Mouse (Mus musculus) forebrain, postnatal 0 days (tissue): Measurements from ENCODE around the gene Akap5. TPM values are rescaled to one million over a fixed set of nuclear protein-coding genes. Genes with fewer than 3 reads are reported as not detected.

ENCODE experiments used
- ATAC-seq: fragments of 200-750 bp; cut with Nextera tagmentation; 2 replicates; pipeline ENCODE4 v1.8.0; 2017; ENCODE audit warnings: mild to moderate bottlenecking, moderate library complexity
- DNase-seq: peaks from one replicate; pipeline ENCODE4 v3.0.0-alpha.2; 2015
- H3K27ac ChIP-seq: fragments of 300-500 bp; sonication (generic); 2 replicates; pipeline ENCODE4 v1.5.1; 2014; ENCODE audit warnings: low read depth, mild to moderate bottlenecking, antibody characterized with exemption, low read length, moderate library complexity, mixed read lengths
- H3K27me3 ChIP-seq: fragments of 300-500 bp; sonication (generic); 2 replicates; pipeline ENCODE4 v1.6.1; 2014; ENCODE audit warnings: mild to moderate bottlenecking, low read length, mixed read lengths; ENCODE audit not compliant: insufficient read depth
- H3K36me3 ChIP-seq: fragments of 300-500 bp; sonication (generic); 2 replicates; pipeline ENCODE4 v1.6.1; 2014; ENCODE audit warnings: mild to moderate bottlenecking, moderate library complexity; ENCODE audit not compliant: insufficient read depth
- H3K4me1 ChIP-seq: fragments of 300-500 bp; sonication (generic); 2 replicates; pipeline ENCODE4 v1.6.1; 2014; ENCODE audit warnings: antibody characterized with exemption; ENCODE audit not compliant: insufficient read depth
- H3K4me2 ChIP-seq: fragments of 300-500 bp; sonication (generic); 2 replicates; pipeline ENCODE4 v1.6.1; 2014; ENCODE audit warnings: low read depth, mild to moderate bottlenecking, moderate library complexity
- H3K4me3 ChIP-seq: fragments of 300-500 bp; sonication (generic); 2 replicates; pipeline ENCODE4 v1.5.1; 2014; ENCODE audit warnings: low read depth, low read length, mixed read lengths
- H3K9ac ChIP-seq: fragments of 300-500 bp; sonication (generic); 2 replicates; pipeline ENCODE4 v1.6.1; 2014; ENCODE audit warnings: mild to moderate bottlenecking
- H3K9me3 ChIP-seq: fragments of 300-500 bp; sonication (generic); 2 replicates; pipeline ENCODE4 v1.6.1; 2016; ENCODE audit warnings: low read length
- CTCF ChIP-seq: sonication (generic); IDR thresholded peaks from 2 replicates; pipeline ENCODE4 v1.5.1; 2016; ENCODE audit warnings: antibody characterized with exemption, control low read depth, low read depth
- WGBS: fragments of 180-500 bp; shearing (Covaris S2); extraction: QIAGEN DNeasy Blood & Tissue Kit; methylation state at CpG from one replicate; pipeline ENCODE4 v1.1.7; 2014; 5-methylcytosine and 5-hydroxymethylcytosine counted together
- polyA plus RNA-seq: library from polyadenylated mRNA; unstranded; fragments of >200 nt; fragmentation: Nextera tagmentation; extraction: Ambion mirVana; gene quantifications from 2 replicates; pipeline ENCODE4 v1.2.1, GENCODE M21; 2015
- total RNA-seq: library from RNA; depleted of rRNA; stranded (reverse); fragments of >200 nt; gene quantifications from 2 replicates; pipeline ENCODE4 v1.2.3, GENCODE M21; 2014; rRNA removed

Gene Akap5
- total and polyA plus RNA-seq, 2 experiments from 2014 or later: 11.0 to 24.7 TPM

DNA sequence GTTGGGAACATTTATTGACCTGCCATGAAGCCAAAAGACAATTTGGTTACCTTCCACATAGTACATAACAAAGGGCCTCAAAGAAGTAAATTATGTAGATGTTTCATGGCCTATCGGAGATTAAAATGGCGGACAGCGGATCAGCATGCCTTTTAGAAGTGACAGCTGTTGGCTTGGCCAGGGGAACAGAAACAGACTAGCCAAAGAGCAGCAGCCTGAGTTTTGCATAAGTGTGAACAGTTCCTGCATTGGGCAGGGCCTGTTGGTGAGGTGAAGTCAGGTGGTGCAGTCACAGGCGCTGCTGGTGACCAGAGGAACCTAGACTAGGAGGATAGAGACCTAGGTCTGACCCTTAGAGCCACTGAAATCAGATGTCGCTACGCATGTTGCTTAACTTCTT is 52.4 kb downstream of the Akap5 start:
- 93% methylated on average over 6 of the region's 6 CpGs for WGBS
- Histone ChIP-seq H3K4me1 (no peaks in the 10 kb centered on the region), H3K4me3 (no peak overlapping the region), H3K27me3 (no peaks in the 10 kb centered on the region), H3K27ac (no peak overlapping the region), H3K4me2 (no peak overlapping the region), H3K9me3 (no peaks in the 10 kb centered on the region), H3K9ac (no peak overlapping the region), H3K36me3 (no peaks in the 10 kb centered on the region)
- DNase-seq (no peak), ATAC-seq (no peak)
- no peak for TF ChIP-seq CTCF

DNA sequence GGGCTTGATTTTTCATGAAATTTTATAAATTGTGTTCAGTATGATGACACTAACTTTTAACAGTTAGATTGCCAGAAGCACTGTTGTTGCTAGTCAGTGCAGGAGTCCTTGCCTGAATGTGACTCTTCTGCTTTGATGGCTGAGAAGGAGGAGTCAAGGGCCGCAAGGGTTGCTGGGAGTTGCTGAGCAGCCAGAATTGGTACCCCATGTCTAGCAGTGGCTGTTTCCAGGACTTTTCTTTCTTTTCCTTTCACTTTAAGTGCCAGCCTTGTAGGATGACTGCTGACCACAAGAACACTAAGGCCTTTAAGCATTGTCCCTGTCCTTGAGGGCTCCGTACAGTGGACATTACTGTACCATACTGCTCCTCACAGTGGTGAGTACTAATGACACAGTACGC is 53.0 kb downstream of the Akap5 start:
- Histone ChIP-seq H3K9ac (no peak overlapping the region), H3K9me3 (no peaks in the 10 kb centered on the region), H3K4me2 (no peak overlapping the region), H3K36me3 (no peaks in the 10 kb centered on the region), H3K4me3 (no peak overlapping the region), H3K27me3 (no peaks in the 10 kb centered on the region), H3K4me1 (no peaks in the 10 kb centered on the region), H3K27ac (no peak overlapping the region)
- ATAC-seq (no peak), DNase-seq (no peak)
- no peak for TF ChIP-seq CTCF
- WGBS: 91% methylated on average over 3 of the region's 3 CpGs

DNA sequence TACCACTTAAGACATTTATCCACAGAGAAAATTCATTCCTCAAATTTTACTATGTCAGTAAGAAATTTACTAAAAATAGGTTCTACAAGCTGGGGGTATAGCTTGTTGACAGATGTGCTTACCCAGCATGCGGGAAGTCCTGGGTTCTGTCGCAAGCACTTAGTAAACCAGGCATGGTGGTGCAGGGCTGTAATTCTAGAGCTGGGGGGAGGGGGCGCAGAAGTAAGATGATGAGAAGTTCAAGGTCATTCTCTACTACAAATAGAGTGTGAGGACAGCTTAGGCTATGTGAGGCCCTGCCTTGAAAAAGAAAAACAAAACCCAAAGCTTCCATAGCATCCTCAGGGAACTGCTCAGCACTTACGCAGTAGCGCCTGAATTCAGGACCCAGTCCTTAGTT is 53.9 kb downstream of the Akap5 start:
- Histone ChIP-seq H3K27me3 (no peaks in the 10 kb centered on the region), H3K27ac (no peak overlapping the region), H3K4me2 (no peak overlapping the region), H3K4me3 (no peak overlapping the region), H3K4me1 (no peaks in the 10 kb centered on the region), H3K36me3 (no peaks in the 10 kb centered on the region), H3K9ac (no peak overlapping the region), H3K9me3 (no peaks in the 10 kb centered on the region)
- no peak for DNase-seq
- ATAC-seq: no peak
- WGBS: 91% methylated on average over 5 of the region's 5 CpGs
- TF ChIP-seq CTCF: no peak

DNA sequence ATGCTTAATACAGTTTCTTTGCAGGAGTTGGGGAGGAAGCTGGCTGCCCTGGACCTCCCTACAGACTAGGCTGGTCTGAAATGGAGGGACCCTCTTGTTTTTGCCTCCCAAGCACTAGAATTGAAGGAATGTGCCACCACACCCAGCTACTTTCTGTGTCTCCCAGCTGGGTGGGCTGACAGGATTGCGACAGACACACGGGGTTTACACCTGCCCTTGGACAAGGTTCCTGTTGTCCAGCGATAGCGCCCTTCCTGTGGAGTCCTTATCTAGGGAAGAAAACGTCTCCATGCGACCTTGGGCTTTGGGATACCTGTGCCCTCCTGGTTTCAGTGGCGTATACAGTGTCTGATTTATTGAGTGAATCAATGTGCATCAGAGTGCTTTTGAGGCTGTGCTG is 55.5 kb downstream of the Akap5 start:
- TF ChIP-seq CTCF: no peak
- H3K36me3 ChIP-seq: no peaks in the 10 kb centered on the region
- no peak overlapping the region for H3K9ac ChIP-seq
- H3K4me3 ChIP-seq: no peak overlapping the region
- DNase-seq: no peak
- H3K4me1 ChIP-seq: no peaks in the 10 kb centered on the region
- H3K27me3 ChIP-seq: no peaks in the 10 kb centered on the region
- no peak overlapping the region for H3K27ac ChIP-seq
- no peaks in the 10 kb centered on the region for H3K9me3 ChIP-seq
- no peak for ATAC-seq
- 90% methylated on average over 7 of the region's 7 CpGs for WGBS
- no peak overlapping the region for H3K4me2 ChIP-seq

Other genes with a start within 250 kb of the Akap5 start
- gene Esr2, start 147.6 kb upstream of the Akap5 start, total RNA-seq: 0.15 and 0.95 TPM in 2 replicates
- gene Esr2, start 147.6 kb upstream of the Akap5 start, polyA plus RNA-seq: 0.23 and 0.35 TPM in 2 replicates
- gene Tex21, start 78.1 kb upstream of the Akap5 start, total RNA-seq: not detected in 2 replicates
- not detected in 2 replicates for gene Tex21, start 78.1 kb upstream of the Akap5 start, polyA plus RNA-seq
- 22.8 and 26.2 TPM in 2 replicates for gene Mthfd1, start 69.6 kb upstream of the Akap5 start, total RNA-seq
- gene Mthfd1, start 69.6 kb upstream of the Akap5 start, polyA plus RNA-seq: 19.1 and 25.2 TPM in 2 replicates
- 15.0 and 25.8 TPM in 2 replicates for gene Zbtb25, start 44.7 kb downstream of the Akap5 start, total RNA-seq
- gene Zbtb25, start 44.7 kb downstream of the Akap5 start, polyA plus RNA-seq: 13.0 and 13.2 TPM in 2 replicates
- gene Zbtb1, start 45.4 kb downstream of the Akap5 start, total RNA-seq: 3.1 and 3.5 TPM in 2 replicates
- 1.5 and 2.0 TPM in 2 replicates for gene Zbtb1, start 45.4 kb downstream of the Akap5 start, polyA plus RNA-seq
- 6.5 and 10.6 TPM in 2 replicates for gene Hspa2, start 79.3 kb downstream of the Akap5 start, total RNA-seq
- 8.4 and 11.6 TPM in 2 replicates for gene Hspa2, start 79.3 kb downstream of the Akap5 start, polyA plus RNA-seq
- 1.1 and 1.8 TPM in 2 replicates for gene Ppp1r36, start 92.6 kb downstream of the Akap5 start, total RNA-seq
- gene Ppp1r36, start 92.6 kb downstream of the Akap5 start, polyA plus RNA-seq: 2.2 and 2.7 TPM in 2 replicates
- 4.1 and 6.2 TPM in 2 replicates for gene Plekhg3, start 206.0 kb downstream of the Akap5 start, total RNA-seq
- gene Plekhg3, start 206.0 kb downstream of the Akap5 start, polyA plus RNA-seq: 0.53 and 1.1 TPM in 2 replicates